Mouse (Mus musculus): ENCODE data around the gene Gm11983. TPM values are rescaled to one million over a fixed set of nuclear protein-coding genes. Genes with fewer than 3 reads are reported as not detected.
"Not testable (repeated sequence)": the region's sequence is repeated elsewhere in the genome, so short reads cannot be mapped to it uniquely, and the experiment has no call there.

Gene Gm11983
- polyA plus RNA-seq, 1 experiment from 2014 or later, result not detected

GRCm38 (mm10) chr11:6842160-6842559 lies 4.7 kb upstream of the Gm11983 start:
- H3K4me2 ChIP-seq, result no peak overlapping the region
- H3K27ac ChIP-seq, result no peak overlapping the region
- H3K9me3 ChIP-seq, result no peaks in the 10 kb centered on the region
- H3K9ac ChIP-seq, result no peak overlapping the region
- ATAC-seq (ENCODE audit: borderline replicate concordance, extremely low read depth, low FRiP score, low TSS enrichment), result no peak
- WGBS, result 88% methylated on average over 5 of the region's 5 CpGs
- no peak overlapping the region for H3K4me3 ChIP-seq
- H3K36me3 ChIP-seq, result no peaks in the 10 kb centered on the region
- H3K4me1 ChIP-seq, result no peaks in the 10 kb centered on the region
- H3K27me3 ChIP-seq, result no peaks in the 10 kb centered on the region

- Histone ChIP-seq H3K4me2 (no peak overlapping the region), H3K27ac (no peak overlapping the region), H3K9me3 (no peaks in the 10 kb centered on the region), H3K27me3 (no peaks in the 10 kb centered on the region), H3K4me3 (no peak overlapping the region), H3K4me1 (no peaks in the 10 kb centered on the region), H3K9ac (no peak overlapping the region), H3K36me3 (no peaks in the 10 kb centered on the region)
- WGBS, result 63% methylated on average over 3 of the region's 3 CpGs
- no peak for ATAC-seq (ENCODE audit: borderline replicate concordance, extremely low read depth, low FRiP score, low TSS enrichment)
Observed at GRCm38 (mm10) chr11:6840775-6841174, 3.3 kb upstream of the Gm11983 start.

- no peaks in the 10 kb centered on the region for H3K9me3 ChIP-seq
- H3K4me3 ChIP-seq, result no peak overlapping the region
- no peak overlapping the region for H3K27ac ChIP-seq
- H3K4me1 ChIP-seq, result no peaks in the 10 kb centered on the region
- no peaks in the 10 kb centered on the region for H3K36me3 ChIP-seq
- no peaks in the 10 kb centered on the region for H3K27me3 ChIP-seq
- no peak overlapping the region for H3K4me2 ChIP-seq
- 75% methylated on average over 13 of the region's 13 CpGs for WGBS
- H3K9ac ChIP-seq, result no peak overlapping the region
- no peak for ATAC-seq (ENCODE audit: borderline replicate concordance, extremely low read depth, low FRiP score, low TSS enrichment)
Observed at GRCm38 (mm10) chr11:6834636-6835035, 2.8 kb downstream of the Gm11983 start.

- Histone ChIP-seq H3K4me1 (no peaks in the 10 kb centered on the region), H3K27ac (no peak overlapping the region), H3K9me3 (no peaks in the 10 kb centered on the region), H3K9ac (no peak overlapping the region), H3K4me3 (no peak overlapping the region), H3K36me3 (no peaks in the 10 kb centered on the region), H3K27me3 (no peaks in the 10 kb centered on the region), H3K4me2 (no peak overlapping the region)
- no peak for ATAC-seq (ENCODE audit: borderline replicate concordance, extremely low read depth, low FRiP score, low TSS enrichment)
- WGBS, result 84% methylated on average over 9 of the region's 9 CpGs
Observed at GRCm38 (mm10) chr11:6833731-6834130, 3.7 kb downstream of the Gm11983 start.

- no peak for ATAC-seq (ENCODE audit: borderline replicate concordance, extremely low read depth, low FRiP score, low TSS enrichment)
- Histone ChIP-seq H3K36me3 (no peaks in the 10 kb centered on the region), H3K4me3 (no peak overlapping the region), H3K4me2 (no peak overlapping the region), H3K9ac (no peak overlapping the region), H3K9me3 (no peaks in the 10 kb centered on the region), H3K27me3 (no peaks in the 10 kb centered on the region), H3K4me1 (no peaks in the 10 kb centered on the region), H3K27ac (no peak overlapping the region)
- WGBS, result 44% methylated on average over 9 of the region's 9 CpGs
Observed at GRCm38 (mm10) chr11:6831931-6832330, 5.5 kb downstream of the Gm11983 start.

- Histone ChIP-seq H3K27ac (no peak overlapping the region), H3K9ac (no peak overlapping the region), H3K27me3 (no peaks in the 10 kb centered on the region), H3K4me2 (no peak overlapping the region), H3K9me3 (no peaks in the 10 kb centered on the region), H3K4me3 (no peak overlapping the region), H3K4me1 (no peaks in the 10 kb centered on the region), H3K36me3 (no peaks in the 10 kb centered on the region)
- no peak for ATAC-seq (ENCODE audit: borderline replicate concordance, extremely low read depth, low FRiP score, low TSS enrichment)
- 34% methylated on average over 5 of the region's 5 CpGs for WGBS
Observed at GRCm38 (mm10) chr11:6828196-6828595, 9.3 kb downstream of the Gm11983 start.

GRCm38 (mm10) chr11:6826157-6826556 lies 11.3 kb downstream of the Gm11983 start:
- 89% methylated on average over 3 of the region's 3 CpGs for WGBS
- no peak overlapping the region for H3K9ac ChIP-seq
- H3K4me2 ChIP-seq, result no peak overlapping the region
- no peak overlapping the region for H3K4me3 ChIP-seq
- H3K27me3 ChIP-seq, result no peaks in the 10 kb centered on the region
- H3K4me1 ChIP-seq, result no peaks in the 10 kb centered on the region
- no peaks in the 10 kb centered on the region for H3K9me3 ChIP-seq
- H3K27ac ChIP-seq, result no peak overlapping the region
- ATAC-seq (ENCODE audit: borderline replicate concordance, extremely low read depth, low FRiP score, low TSS enrichment), result no peak
- no peaks in the 10 kb centered on the region for H3K36me3 ChIP-seq

GRCm38 (mm10) chr11:6823176-6823575 lies 14.3 kb downstream of the Gm11983 start:
- no peaks in the 10 kb centered on the region for H3K27me3 ChIP-seq
- ATAC-seq (ENCODE audit: borderline replicate concordance, extremely low read depth, low FRiP score, low TSS enrichment), result peak; percentile 35; the same call in 1 of the 2 replicates
- H3K9me3 ChIP-seq, result no peaks in the 10 kb centered on the region
- no peak overlapping the region for H3K4me3 ChIP-seq
- no peaks in the 10 kb centered on the region for H3K4me1 ChIP-seq
- H3K27ac ChIP-seq, result no peak overlapping the region
- H3K4me2 ChIP-seq, result no peak overlapping the region
- 83% methylated on average over 2 of the region's 2 CpGs for WGBS
- no peaks in the 10 kb centered on the region for H3K36me3 ChIP-seq
- no peak overlapping the region for H3K9ac ChIP-seq

- H3K4me3 ChIP-seq, result no peak overlapping the region
- ATAC-seq (ENCODE audit: borderline replicate concordance, extremely low read depth, low FRiP score, low TSS enrichment), result no peak
- no peaks in the 10 kb centered on the region for H3K36me3 ChIP-seq
- H3K9me3 ChIP-seq, result no peaks in the 10 kb centered on the region
- 82% methylated on average over 4 of the region's 4 CpGs for WGBS
- H3K4me1 ChIP-seq, result no peaks in the 10 kb centered on the region
- no peak overlapping the region for H3K4me2 ChIP-seq
- no peak overlapping the region for H3K9ac ChIP-seq
- H3K27me3 ChIP-seq, result no peaks in the 10 kb centered on the region
- no peak overlapping the region for H3K27ac ChIP-seq
Observed at GRCm38 (mm10) chr11:6814486-6814885, 23.0 kb downstream of the Gm11983 start.

- ATAC-seq (ENCODE audit: borderline replicate concordance, extremely low read depth, low FRiP score, low TSS enrichment); H3K4me3 ChIP-seq; H3K9me3 ChIP-seq; H3K4me2 ChIP-seq; H3K9ac ChIP-seq; H3K27me3 ChIP-seq; H3K27ac ChIP-seq; H3K4me1 ChIP-seq; H3K36me3 ChIP-seq: not testable (repeated sequence)
Observed at GRCm38 (mm10) chr11:6802879-6803278, 34.6 kb downstream of the Gm11983 start.

GRCm38 (mm10) chr11:6790690-6791089 lies 46.8 kb downstream of the Gm11983 start:
- H3K27me3 ChIP-seq, result no peaks in the 10 kb centered on the region
- no peak overlapping the region for H3K9ac ChIP-seq
- no peak overlapping the region for H3K4me2 ChIP-seq
- H3K9me3 ChIP-seq, result peaks cover 3% of the 10 kb centered on the region; the same call in 1 of the 2 replicates
- 92% methylated on average over 3 of the region's 3 CpGs for WGBS
- ATAC-seq (ENCODE audit: borderline replicate concordance, extremely low read depth, low FRiP score, low TSS enrichment), result no peak
- H3K36me3 ChIP-seq, result no peaks in the 10 kb centered on the region
- H3K27ac ChIP-seq, result no peak overlapping the region
- H3K4me1 ChIP-seq, result no peaks in the 10 kb centered on the region
- no peak overlapping the region for H3K4me3 ChIP-seq

Measured in lung, embryonic 15.5 days (tissue).